Mouse (Mus musculus): ENCODE measurements around the gene Ppm1n.
"Not testable (repeated sequence)": the region's sequence is repeated elsewhere in the genome, so short reads cannot be mapped to it uniquely, and the experiment has no call there.

Ppm1n gene

DNA sequence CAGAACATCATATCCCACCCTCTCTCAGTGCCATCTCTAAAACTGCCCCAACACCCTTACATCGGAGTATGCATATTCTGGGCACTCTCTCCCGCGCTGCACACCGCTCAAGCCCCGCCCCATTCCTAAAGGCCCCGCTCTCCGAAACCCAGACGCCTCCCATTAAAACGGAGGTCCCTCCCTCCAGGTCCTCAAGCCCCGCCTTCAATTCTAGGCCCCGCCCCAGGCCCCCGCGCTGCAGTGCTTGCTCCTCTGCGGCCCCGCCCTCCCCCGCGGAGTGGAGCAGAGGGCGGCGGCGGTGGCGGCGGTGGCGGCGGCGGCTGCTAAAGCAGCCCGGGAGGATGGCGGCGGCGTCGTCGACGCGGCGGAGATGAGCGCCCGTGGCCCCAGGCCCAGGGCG is 2.5 kb upstream of the Ppm1n start, which contains the start of gene Rtn2:
Rtn2 (plus strand) TSS at position 240 of the 400 bp plus-strand sequence.
- DNase-seq, result peak; percentile 63 to 73

DNA sequence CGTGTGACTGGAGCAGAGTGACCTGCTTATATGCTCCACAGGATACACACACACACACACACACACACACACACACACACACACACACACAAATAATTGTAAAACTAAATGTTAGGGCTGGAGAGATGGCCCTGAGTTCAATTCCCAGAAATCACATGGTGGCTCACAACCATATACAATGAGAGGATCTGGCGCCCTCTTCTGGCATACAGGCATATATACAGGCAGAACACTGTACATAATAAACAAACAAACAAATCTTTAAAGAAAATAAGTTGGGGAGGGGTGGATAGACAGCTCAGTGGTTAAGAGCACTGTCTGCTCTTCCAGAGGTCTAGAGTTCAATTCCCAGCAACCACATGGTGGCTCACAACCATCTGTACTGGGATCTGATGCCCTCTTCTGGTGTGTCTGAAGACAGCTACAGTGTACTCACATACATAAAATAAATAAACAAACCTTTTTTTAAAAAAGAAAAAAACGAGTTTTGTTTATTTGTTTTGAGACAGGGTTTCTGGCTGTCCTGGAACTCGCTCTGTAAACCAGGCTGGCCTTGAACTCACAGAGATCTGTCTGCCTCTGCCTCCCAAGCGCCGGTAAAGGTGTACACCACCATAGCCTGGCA is 1.9 kb upstream of the Ppm1n start:
- DNase-seq, result not testable (repeated sequence)

DNA sequence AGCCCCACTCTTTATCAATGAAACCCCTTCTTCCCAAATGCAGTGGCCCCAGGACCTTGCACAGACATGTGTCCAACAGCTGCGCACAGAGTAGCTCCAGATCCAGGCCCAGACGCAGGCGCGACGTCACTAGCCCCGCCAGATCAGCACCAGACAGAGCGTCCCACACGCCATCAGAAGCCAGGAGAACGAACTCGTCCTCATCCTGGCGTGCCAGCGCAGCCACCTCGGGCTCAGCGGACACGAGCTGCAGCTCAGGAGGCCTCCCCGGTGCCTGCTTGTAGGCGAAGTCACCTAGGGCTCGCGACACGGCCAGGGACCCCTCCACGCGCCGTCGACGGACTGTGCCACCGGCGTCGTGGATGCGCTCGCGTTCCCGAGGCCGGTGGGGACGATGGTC is 812 bp downstream of the Ppm1n start:
- DNase-seq, result no peak

DNA sequence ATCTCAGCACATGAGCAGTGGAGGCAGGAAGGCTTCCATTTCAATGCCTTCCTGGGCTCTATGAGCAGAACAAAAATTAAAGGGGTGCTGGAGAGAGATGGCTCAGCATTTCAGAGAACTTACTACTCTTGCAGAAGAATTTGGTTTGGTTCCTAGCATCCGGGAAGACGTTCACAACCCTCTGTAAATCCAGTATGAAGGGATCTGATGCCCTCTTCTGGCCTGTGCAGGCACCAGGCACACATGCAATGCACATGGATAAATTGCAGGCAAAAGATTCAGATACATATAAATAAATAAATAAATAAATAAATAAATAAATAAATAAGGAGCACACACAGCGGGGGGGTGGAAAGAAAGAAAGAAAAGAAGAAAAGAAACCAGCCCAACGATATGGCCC is 3.6 kb downstream of the Ppm1n start:
- no peak for DNase-seq

DNA sequence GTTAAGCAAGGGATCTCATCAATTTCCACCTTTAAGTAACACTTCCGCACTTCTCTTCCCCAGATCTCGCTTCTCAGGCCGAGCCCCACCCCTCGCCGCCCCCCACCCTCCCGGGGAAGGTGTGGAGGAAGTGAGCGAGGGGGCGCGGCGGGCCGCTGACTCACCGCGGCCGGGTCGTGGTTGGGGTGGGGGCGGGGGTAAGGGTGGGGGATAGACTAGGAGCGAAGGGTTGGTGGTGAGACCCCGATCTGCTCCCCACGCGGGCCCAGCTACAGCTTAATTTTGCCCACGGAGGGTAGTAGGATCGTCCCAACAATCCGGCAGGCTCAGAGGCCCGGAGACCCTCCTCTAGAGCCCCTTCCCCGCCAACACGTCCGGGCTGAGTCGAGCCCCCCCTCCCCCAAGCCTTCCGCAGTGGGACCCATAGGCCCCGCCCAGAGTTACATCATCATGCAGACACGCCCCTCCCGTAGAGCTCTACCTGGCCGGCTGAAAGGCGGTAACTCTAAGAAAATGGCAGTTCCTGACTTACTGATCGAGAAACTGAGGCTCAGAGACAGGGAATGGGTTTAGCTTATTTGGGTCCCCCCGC is 7.6 kb downstream of the Ppm1n start:
- peak; percentile 91 for DNase-seq

DNA sequence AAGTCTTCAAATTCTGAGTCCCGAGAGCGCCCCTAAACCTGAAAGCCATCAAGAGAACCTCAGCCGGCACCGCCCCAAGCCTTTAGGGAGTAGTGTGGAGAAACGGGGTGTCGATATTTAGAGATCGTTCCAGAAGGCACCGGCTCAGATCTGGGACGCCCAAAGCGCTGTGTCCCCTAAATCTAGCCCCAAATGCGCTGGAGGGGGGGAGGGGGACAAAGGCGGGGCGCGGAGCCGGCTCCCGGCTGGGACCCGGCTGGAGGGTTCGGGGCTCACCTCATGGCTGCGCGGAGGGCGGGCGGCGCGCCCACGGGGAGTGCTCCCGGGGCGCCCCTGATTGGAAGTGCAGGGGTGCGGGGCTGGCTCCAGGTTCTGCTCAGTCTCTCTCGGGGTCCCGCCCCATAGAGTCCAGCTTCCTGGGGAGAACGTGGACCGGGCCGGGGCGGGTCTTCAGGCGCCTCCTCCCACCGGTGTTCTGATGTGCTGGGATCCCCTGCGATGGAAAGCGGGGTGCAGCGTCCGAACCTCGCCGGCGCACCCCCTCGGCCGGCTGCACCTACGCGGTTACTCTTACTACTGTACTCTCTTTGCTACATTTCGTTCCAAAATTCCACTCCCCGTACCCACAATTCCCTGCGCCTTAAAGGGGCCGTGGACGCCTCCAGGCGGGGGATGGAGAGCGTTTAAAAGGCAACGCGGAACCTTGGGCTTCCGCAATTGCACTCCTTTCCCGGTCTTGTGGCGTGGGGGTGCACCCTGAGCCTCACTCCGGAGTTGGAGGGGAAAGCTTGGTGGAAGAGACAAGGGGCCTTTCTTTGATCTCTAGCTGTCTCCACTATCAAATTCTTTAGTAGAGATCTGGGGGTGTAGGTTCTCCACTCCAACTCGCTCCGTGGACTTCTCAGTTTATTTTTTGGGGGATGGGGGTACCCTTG is 8.4 kb downstream of the Ppm1n start, which contains the start of gene Vasp:
Vasp (minus strand) TSS at position 580 of the 935 bp plus-strand sequence.
- DNase-seq, result peak; percentile 83 to 86

DNA sequence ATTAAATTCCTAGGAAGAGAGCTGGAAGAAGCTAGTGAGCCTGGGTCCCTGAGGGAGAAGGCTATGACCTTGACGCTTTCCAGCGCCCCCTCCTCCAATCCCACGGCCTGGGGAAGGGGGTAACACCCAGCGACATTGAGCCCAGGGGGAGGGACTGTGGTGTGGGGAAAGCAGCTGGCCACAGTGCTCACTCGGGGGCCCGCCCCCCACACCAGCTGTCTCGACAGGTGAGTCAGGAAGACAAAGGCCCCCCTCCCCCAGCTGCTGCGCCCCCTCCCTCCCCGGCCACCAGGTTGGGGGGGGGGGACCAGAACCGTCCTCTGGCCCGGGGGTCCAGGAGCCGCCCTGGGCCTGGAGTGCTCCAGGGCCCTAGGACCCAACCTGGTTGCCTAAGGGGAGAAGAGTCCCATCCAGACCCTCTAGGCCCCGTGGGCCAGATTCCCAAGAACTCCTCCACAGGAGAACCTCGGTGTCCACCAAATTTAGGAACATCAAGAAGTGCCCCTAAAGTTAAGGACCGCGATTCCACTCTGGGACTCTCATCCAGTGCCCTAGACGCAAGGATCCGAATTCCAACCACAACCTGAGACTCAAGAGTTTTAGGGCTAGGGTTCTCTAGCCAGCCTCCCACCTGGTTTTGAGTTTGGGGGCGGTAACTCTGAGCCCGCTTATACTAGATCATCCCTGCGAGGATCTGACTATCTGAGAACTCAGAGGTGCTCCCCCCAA is 9.2 kb downstream of the Ppm1n start:
- DNase-seq, result peak; percentile 32 to 70

DNA sequence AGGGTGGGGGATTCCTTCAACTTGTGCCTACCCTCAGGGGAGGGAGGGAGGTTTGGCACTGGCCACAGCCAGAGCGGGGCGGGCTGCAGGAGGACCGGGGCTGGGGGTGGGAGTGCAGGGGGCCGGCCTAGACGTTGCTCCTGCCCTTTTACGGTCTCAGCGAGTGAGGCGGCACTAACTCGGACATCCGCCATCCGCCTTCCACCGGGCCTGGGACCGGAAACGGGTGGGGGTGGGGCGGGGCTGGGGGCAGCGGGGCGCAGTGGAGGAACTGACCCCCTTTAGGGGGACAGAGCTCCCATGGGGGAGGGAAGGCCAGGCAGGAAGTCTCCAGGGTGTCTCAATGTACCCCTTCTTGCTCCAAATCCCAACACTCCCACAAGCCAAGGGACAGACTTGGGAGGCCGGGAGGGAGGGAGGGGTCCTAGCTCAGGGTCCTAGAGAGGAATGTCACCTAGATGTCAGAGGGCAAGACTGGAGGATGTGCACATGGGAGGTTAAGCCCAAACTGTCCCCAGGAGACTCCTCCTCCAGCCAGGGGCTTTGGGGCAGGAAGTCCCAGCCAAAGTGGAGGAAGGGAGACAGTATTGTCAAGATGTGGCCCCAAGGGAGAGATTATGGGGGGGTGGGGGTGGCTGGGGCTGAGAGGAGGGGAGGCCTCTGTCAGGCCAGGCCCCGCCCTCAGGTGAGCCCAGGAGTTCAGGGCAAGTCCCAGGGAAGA is 10.0 kb downstream of the Ppm1n start:
- DNase-seq, result peak in 1 of 2 experiments; percentile 44

DNA sequence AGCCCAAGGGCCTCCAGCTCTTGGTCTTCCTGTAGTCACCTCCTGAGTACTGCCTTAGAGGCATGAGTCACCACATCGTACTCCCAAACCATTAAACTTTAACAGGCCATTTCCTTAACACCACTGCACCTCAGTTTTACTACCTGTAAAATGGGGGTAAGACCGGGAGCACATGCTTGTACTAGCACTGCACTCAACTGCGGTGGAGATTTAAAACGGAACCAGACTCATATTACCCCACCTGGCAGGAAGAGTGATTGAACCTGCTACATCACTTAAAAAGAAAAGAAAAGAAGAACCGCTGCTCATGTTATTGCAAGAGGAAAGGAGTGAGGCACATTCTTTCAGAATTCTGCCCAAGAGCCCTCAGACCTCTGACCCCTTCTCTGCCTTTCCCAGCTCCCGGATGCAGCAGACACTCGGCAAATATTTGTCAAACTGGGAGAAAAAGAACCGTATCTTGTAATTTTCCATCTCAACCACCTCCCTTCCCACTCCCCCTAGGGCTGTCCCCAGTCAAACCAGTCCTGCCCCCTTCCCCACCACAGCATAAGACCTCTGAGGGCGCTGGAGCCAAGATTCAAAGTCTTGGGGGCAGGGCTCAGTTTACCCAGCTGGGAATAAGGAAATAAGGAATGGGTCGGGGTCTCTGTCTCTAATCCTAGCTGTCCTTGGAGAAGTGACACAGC is 10.7 kb downstream of the Ppm1n start:
- peak in 1 of 2 experiments; percentile 21 for DNase-seq

DNA sequence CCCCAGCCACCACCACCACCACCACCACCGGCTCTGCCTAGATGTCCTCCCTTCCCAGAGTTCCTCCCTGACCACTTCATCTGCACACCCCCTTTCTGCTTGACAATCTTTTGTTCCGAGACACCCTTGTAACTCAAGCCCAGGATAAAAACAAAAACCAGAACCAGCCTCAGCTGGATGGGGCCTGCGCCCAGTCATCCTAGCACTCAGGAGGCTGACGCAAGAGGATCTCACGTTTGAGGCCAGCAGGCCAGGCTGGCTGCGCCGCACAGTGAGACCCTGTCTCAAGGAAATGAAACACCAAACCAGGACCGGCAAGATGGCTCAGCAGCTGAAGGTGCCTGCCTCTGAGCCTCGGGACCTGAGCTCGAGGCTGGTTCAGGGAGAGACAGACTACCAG is 12.8 kb downstream of the Ppm1n start:
- DNase-seq, result no peak

DNA sequence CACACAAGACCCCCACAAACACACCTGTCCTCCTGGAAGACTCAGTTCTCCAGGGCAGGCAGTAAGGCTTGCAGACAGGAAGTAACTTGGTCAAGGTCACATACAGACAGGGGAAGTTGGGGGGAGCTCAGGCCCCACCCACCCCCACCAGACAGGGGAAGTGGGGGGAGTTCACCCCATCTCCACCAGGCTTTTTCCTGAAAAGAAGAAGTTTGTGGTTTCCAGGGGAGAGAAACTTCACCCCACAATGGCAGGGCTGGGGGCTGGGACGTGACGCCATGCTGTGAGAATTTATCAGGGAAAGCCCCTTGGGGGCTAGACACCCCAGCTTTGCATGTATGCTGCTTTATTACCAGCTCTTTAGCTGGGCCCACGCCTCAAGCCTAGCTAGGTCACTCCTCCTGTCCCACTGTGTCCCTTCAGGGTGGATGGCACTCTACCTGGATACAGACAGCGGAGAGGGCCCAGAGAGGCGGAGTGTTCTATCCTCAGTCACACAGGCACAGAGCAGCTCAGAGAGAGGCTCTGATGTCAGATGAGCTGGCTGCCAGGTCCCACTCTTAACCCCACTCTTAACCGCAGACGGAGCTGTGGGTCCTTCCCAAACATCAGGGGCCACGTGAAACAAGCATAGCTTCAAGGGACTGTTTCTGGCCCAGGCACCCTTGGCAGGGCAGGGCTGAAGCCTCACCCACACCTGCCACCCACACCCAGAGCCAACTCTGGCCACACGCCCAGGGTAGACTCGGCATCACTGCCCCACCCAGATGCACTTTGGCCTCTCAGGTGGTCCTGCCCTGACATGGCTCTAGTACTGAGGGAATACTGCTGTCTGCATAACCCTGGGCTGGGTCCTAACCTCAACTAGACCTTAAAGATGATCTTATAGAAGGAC is 13.7 kb downstream of the Ppm1n start:
- DNase-seq, result peak; percentile 48 to 69

DNA sequence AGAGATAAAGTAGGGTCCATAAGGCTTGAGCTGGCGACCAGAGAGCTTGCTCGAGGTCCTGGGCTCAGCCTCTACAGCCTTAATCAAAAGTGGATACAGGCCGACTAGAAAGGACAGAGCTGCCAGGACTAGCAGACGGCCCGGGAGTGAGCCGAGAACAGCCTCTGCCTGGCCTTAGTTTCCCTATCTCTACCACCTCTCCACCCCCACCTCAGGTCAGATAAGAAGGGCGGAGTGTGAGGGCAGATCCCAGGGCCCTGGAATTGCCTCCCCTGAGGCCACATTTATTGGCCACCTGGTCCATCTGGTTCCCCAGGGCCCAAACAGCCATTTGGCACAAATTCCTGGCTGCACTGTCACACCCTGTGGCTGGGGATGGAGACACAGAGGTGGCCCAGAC is 14.7 kb downstream of the Ppm1n start:
- no peak for DNase-seq

DNA sequence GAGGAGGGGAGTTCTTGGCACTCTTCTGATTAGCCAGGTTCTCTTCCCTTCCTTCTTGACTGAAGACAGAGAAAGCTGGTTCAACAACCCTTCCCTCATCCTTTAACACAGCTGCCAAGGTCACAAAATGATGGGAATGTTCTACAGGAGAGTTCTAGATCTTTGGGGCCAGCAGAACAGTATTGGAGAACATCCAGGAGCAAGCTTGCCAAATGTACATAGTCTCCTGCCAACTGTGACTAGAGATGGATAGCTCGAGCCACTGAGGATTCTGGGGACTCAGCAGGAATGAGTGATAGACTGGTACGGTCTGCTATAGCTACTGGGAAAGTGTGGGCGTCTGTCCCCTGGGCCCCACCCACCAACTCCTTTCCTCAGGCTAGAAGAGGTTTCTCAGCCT is 21.5 kb downstream of the Ppm1n start:
- DNase-seq, result no peak

DNA sequence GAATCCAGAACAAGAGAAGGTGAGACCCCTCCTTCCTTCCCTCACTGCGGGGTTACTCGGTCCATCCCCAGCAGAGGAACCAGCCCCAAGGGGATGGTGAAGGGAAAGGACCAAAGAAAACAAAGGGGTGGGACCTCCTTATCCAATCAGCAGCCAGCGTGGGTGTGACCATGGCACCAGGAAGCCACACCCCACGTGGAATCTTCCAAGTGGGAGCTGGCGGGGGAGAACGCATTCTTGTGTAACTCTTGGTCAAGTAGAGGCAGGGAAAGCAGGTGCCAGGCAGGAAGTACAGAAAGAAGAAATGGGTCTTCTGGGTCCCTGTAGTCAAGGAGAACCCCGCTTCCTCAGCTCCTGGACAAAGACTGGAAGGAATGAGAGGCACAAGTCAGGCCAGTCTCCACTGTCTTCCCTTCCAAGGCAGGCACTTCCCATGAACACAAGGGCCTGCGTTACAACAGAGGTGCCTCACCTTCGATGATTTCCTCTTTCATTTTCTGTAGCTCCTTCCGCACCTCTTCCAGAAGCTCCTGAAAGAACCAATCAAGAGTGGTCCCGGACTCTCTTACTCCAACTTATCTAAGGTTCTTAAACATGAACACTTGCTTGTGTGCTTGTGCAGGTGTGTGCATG is 22.4 kb downstream of the Ppm1n start:
- no peak for DNase-seq

DNA sequence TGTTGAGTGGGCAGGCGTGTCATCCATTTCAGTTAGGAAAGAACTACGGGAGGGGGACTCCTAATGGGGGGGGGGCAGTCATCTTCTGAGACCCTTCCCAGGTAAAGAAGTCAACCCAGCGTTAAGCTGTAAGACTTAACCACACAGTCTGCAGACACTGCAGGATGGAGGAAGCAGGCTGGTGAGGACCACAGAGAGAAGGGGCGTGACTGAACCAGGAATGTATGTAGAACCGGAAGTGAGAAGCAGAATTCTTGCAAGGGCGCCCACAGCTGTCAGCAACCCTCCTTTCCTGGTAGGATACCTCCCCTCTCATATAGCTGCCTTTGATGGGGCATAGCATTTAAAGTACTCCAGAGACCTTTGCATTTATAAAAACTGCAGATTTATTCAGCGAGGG is 23.3 kb downstream of the Ppm1n start:
- no peak for DNase-seq

DNA sequence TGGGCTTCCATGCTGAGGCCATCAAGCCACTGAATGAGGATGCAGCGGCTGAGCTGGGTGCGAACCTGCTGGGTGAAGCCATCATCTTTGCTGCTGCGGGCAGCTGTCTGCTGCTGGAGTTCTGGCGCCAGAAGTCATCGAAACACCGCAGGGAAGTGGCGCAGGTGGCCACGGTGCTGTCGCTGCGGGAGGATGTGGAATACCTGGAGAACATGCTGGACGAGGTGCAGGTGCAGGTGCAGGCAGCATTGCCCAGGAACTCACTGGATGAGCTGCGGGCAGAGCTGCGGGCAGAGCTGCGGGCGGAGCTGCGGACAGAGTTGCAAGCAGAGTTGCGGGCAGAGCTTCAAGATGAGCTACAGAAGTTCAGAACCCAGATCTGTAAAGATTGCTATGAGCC is 24.5 kb downstream of the Ppm1n start:
- no peak for DNase-seq

DNA sequence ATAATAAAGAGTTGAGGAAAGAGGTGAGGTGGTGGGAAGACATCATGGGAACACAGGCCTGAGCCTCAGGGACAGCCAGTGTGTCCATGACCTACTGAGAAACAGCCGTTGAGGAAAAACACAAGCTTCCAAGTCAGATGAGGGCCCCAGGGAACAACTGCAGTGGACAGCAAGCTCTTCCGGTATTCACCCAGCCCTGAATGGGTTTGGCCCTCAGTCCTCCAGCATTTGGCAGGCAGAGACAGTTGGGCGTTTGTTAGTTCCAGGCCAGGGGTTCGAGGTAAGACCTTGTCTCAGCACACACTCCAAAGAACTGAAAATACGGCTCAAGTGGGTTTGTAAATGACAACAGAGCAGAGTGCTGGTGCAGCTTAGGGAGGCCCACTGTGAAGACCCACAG is 26.4 kb downstream of the Ppm1n start:
- DNase-seq, result no peak

DNA sequence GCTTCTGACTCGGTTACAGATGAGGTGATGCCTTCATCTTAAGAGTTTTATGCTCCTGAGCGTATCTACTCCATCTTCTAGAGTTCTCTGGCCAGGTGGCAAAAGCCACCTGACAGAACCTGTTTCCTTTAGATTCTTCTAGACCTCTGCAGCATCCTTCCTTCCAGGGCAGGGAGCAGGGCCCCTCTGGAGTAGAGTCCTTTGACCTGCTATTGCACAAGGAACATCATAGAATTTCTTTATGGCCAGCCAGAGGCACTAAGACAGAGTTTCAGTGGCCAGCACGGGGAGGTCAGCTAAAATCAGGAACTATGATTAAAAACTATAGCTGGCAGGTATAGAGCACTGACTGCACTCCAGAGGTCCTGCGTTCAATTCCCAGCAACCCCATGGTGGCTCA is 27.8 kb downstream of the Ppm1n start:
- DNase-seq, result no peak

DNA sequence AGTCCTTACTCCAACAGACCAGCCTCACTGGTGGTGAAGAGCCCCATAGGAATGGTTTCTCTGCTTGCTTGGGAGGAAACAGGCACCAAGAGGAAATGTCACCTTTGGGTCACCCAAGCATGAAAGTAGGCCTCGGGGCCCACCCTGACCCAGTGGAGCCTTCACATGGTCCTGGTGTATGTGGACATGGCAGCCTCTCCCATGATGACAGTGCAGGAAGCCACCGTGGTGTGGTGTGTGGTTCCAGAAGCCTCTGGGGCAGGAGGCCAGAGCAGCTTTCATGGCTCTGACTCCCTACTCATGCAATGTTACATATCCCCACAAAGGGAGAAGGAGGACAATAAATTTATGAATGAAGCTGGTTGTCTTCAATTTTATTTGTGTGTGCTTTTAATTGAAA is 32.4 kb downstream of the Ppm1n start:
- no peak for DNase-seq

DNA sequence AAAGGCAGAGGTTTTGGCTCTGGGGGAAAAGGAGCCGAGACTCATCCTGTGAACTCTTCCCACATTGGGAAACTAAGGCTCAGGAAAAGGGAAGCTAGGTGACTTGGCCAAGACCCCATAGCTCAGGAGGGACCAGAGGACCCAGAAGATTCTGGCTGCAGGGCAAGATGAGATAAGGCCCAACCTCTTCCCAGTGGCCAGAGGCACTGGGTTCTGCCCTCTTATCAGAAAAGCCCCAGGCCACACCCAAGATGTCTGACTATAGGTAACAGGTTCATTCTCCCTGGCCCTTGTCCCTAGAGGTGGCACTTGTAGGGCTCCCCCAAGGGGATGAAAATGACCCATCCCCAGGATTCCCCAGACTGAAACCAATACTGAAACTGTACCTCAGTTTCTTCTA is 33.0 kb downstream of the Ppm1n start:
- no peak for DNase-seq
